Mouse (Mus musculus) large intestine, adult 2 months (tissue): ENCODE results near the gene Skap1. TPM values are rescaled to one million over a fixed set of nuclear protein-coding genes. Genes with fewer than 3 reads are reported as not detected.
"Not testable (repeated sequence)": the region's sequence is repeated elsewhere in the genome, so short reads cannot be mapped to it uniquely, and the experiment has no call there.

Source experiments
- DNase-seq: peaks from one replicate; pipeline ENCODE4 v3.0.0-alpha.2; 2012; ENCODE audit warnings: low read depth, low spot score
- WGBS: fragments of 180-500 bp; shearing (Covaris S2); methylation state at CpG from one replicate; pipeline ENCODE4 v1.1.7; 2018; 5-methylcytosine and 5-hydroxymethylcytosine counted together
- polyA plus RNA-seq: library from polyadenylated mRNA; depleted of rRNA; stranded (reverse); fragments of >200 nt; gene quantifications from 2 replicates; pipeline ENCODE4 v1.2.3, GENCODE M21; 2012

Gene Skap1
- polyA plus RNA-seq, 1 experiment, result 3.7 TPM

GRCm38 (mm10) chr11:96674786-96675365, 210.5 kb downstream of the Skap1 start:
- WGBS, result 13% methylated on average over 8 of the region's 8 CpGs
- no peak for DNase-seq

- DNase-seq, result no peak
- WGBS, result 82% methylated on average over 13 of the region's 13 CpGs
These were observed 213.6 kb downstream of the Skap1 start for GRCm38 (mm10) chr11:96678026-96678425.

DNA sequence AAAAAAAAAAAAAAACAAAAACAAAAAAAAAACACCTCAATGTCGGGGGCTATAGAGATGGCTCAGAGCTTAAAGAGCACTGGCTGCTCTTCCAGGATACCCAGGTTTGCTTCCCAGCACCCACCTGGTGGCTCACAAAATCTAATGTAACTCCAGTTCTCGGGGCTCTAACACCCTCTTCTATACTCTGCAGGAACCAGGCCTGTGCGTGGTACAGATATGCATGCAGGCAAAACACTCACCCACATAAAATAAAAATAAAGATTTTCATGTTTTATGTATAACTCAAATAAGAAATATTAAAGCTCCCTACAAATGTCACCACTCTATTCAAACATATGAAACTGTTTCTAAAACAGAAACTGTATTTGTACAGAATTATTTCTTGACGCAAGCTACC, 214.6 kb downstream of the Skap1 start:
- DNase-seq, result no peak
- WGBS, result 78% methylated on average over 4 of the region's 4 CpGs

- WGBS, result 89% methylated on average over 2 of the region's 2 CpGs
- DNase-seq, result no peak
These were observed 221.0 kb downstream of the Skap1 start for GRCm38 (mm10) chr11:96685381-96685780.

GRCm38 (mm10) chr11:96686713-96687280, 222.4 kb downstream of the Skap1 start:
- WGBS, result 19% methylated on average over 16 of the region's 16 CpGs
- no peak for DNase-seq

- no peak for DNase-seq
- 84% methylated on average over 5 of the region's 5 CpGs for WGBS
These were observed 227.9 kb downstream of the Skap1 start for GRCm38 (mm10) chr11:96692250-96692649.

- WGBS, result 95% methylated on average over 11 of the region's 11 CpGs
- DNase-seq, result no peak
These were observed 229.0 kb downstream of the Skap1 start for GRCm38 (mm10) chr11:96693360-96693759.

- DNase-seq, result no peak
- 82% methylated on average over 12 of the region's 12 CpGs for WGBS
These were observed 230.4 kb downstream of the Skap1 start for GRCm38 (mm10) chr11:96694774-96695173.

DNA sequence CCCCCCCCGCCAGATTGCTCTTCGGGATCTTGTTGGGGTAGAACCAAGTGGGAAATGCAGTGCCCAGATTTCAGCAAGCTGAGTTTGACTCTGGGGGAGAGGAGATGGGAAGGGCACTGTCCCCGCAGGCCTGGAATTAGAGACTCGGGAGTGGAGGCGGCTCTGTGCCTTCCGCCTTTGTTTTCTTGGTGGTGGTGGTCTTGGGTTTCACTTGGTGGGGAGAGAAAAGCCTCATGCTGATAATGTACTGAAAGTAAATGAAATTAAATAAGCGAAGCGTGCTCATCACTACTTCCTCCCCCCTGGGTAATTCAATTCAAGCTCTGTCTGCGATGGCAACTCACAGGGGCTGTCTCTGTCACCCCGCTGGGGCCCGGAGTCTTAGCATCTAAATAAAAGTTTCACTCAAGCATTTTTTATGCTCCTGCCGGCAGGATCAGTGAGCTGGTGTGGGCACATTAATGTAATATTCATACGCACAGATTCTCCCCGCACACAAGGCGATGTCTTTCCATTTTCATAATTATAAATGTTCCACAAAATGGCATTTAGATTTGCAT, 231.9 kb downstream of the Skap1 start:
- 80% methylated on average over 15 of the region's 15 CpGs for WGBS
- DNase-seq, result no peak

- 27% methylated on average over 7 of the region's 7 CpGs for WGBS
- no peak for DNase-seq
These were observed 232.6 kb downstream of the Skap1 start for GRCm38 (mm10) chr11:96696842-96697455.

- no peak for DNase-seq
- 77% methylated on average over 4 of the region's 4 CpGs for WGBS
These were observed 233.1 kb downstream of the Skap1 start for GRCm38 (mm10) chr11:96697467-96697866.

DNA sequence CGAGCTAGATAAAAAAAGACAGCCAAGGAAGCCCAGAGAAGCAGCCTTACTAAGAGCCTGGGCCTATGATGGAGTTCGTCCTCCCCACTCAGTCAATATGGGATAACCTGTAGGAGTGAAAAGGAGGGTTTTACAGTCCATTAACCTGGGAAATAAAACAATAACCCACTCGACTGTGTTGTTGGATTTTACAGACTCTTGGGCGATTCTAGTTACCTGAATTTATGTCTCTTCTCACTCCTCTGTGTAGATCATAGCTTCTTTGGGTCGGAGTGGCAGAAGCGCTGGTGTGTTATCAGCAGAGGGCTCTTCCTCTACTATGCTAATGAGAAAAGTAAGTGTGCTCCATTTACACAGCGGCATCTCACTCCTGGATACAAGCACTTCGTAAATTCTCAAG, 239.4 kb downstream of the Skap1 start:
- WGBS, result 45% methylated on average over 8 of the region's 8 CpGs
- no peak for DNase-seq

DNA sequence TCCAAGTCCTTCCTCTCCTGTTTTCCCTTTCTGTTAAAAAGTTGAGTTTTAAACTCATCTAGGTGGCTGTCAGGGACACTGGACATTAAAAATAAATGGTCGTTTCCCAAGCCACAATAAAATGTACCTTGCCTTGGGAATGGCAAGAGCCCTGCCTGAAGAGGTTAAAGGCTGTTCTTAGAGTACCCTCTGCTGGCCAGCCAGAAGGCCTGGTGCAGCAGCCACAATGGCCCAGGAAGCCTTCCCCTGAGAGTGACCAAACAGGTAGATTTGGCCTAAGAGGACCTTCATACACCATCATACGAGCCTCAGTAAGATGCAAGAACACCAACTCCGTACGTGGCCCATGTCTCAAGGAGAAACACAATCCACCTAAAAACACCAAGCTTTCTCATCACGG, 246.9 kb downstream of the Skap1 start:
- WGBS, result 46% methylated on average over 5 of the region's 5 CpGs
- DNase-seq, result no peak

DNA sequence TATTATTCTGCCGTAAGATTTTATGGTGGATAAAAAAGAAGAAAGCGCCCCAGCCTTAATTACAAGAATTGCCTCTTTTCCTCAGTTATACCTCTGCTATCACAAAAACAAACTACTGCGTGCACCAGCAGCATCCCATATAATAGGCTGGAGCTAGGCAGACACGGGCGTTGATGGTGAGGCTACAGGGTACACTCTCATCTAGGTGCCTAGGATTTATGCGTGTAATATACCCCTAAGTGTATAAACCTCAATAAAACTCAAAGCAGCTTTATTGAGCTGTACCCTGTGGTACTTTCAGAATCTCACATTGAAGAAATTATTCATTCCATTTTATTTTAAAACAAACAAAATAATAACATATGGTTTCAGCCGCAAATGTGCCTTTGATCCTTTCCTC, 247.3 kb downstream of the Skap1 start:
- WGBS, result 68% methylated on average over 7 of the region's 7 CpGs
- DNase-seq, result no peak

GRCm38 (mm10) chr11:96713210-96714005, 249.0 kb downstream of the Skap1 start:
- no peak for DNase-seq
- 58% methylated on average over 18 of the region's 18 CpGs for WGBS

DNA sequence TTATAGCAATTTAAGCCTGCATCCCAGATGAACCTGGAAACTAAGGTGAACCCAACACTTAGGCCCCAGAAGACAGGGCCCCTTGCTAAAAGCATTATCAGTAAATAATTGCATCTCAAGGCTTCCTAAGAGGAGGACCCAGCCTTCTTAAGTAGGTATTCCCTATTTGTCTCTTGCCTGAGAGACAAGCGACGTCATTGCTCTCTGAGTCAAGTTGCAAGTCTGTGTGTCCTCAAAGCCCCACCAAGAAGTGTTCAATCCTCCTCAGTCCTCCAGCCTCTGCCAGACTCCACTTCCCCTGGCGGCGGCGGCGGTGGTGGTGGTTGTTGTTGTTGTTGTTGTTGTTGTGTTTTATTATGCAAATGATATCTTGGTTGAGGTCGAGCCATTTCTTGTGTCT, 249.6 kb downstream of the Skap1 start:
- DNase-seq, result no peak
- 80% methylated on average over 7 of the region's 7 CpGs for WGBS

- 65% methylated on average over 5 of the region's 5 CpGs for WGBS
- not testable (repeated sequence) for DNase-seq
These were observed 250.8 kb downstream of the Skap1 start for GRCm38 (mm10) chr11:96715168-96715567.

- DNase-seq, result no peak
- 59% methylated on average over 7 of the region's 7 CpGs for WGBS
These were observed 254.2 kb downstream of the Skap1 start for GRCm38 (mm10) chr11:96718609-96719008.

GRCm38 (mm10) chr11:96725833-96726232, 261.4 kb downstream of the Skap1 start:
- DNase-seq, result no peak
- 56% methylated on average over 1 of the region's 1 CpGs for WGBS

DNA sequence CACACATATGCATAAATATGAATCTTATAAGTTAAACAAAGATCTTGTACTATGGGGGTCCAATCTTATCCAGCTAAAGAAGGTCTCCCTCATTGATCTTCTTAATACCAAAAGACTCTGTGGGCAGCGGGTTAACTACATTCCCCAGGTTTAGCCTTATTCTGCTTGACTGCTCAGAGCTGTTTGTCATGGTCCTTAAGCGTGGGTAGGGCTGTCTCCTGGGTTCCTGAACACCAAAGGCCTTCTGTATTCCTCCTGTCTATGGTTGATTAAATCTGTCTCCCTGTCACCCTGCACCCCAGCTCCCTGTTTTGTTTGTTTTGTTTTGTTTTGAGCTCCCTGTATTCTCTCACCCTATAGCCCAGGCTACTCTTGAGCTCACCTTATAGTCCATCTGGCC, 264.2 kb downstream of the Skap1 start:
- 92% methylated on average over 2 of the region's 2 CpGs for WGBS
- DNase-seq, result no peak
